Mouse (Mus musculus) hindbrain, embryonic 10.5 days (tissue): ENCODE results near the gene Hint2. TPM values are rescaled to one million over a fixed set of nuclear protein-coding genes. Genes with fewer than 3 reads are reported as not detected.

Experiments
- DNase-seq: peaks from one replicate; pipeline ENCODE4 v3.0.0-alpha.2; 2017; ENCODE audit warnings: low spot score
- H3K27ac ChIP-seq: fragments of 300-500 bp; sonication (generic); 2 replicates; pipeline ENCODE4 v1.5.1; 2016; ENCODE audit warnings: mild to moderate bottlenecking, moderate library complexity
- H3K27me3 ChIP-seq: fragments of 300-500 bp; sonication (generic); 2 replicates; pipeline ENCODE4 v1.6.1; 2016; ENCODE audit warnings: mild to moderate bottlenecking; ENCODE audit not compliant: poor library complexity, insufficient read depth, severe bottlenecking
- H3K36me3 ChIP-seq: fragments of 300-500 bp; sonication (generic); 2 replicates; pipeline ENCODE4 v1.6.1; 2016; ENCODE audit warnings: mild to moderate bottlenecking, moderate library complexity
- H3K4me1 ChIP-seq: fragments of 300-500 bp; sonication (generic); replicated peaks from 2 replicates; pipeline ENCODE4 v1.6.1; 2016; ENCODE audit warnings: mild to moderate bottlenecking
- H3K4me3 ChIP-seq: fragments of 300-500 bp; sonication (generic); 2 replicates; pipeline ENCODE4 v1.5.1; 2016; ENCODE audit warnings: mild to moderate bottlenecking, moderate library complexity
- H3K9me3 ChIP-seq: fragments of 300-500 bp; sonication (generic); 2 replicates; pipeline ENCODE4 v1.6.1; 2016; ENCODE audit warnings: mild to moderate bottlenecking, moderate library complexity
- WGBS: fragments of 180-500 bp; shearing (Covaris S2); methylation state at CpG from one replicate; pipeline ENCODE4 v1.1.7; 2016; 5-methylcytosine and 5-hydroxymethylcytosine counted together
- polyA plus RNA-seq: library from polyadenylated mRNA; unstranded; fragments of >200 nt; fragmentation: Nextera tagmentation; extraction: Ambion mirVana; gene quantifications from 2 replicates; pipeline ENCODE4 v1.2.1, GENCODE M21; 2016

Hint2 gene
- polyA plus RNA-seq, 1 experiment from 2014 or later = 82.0 TPM

DNA sequence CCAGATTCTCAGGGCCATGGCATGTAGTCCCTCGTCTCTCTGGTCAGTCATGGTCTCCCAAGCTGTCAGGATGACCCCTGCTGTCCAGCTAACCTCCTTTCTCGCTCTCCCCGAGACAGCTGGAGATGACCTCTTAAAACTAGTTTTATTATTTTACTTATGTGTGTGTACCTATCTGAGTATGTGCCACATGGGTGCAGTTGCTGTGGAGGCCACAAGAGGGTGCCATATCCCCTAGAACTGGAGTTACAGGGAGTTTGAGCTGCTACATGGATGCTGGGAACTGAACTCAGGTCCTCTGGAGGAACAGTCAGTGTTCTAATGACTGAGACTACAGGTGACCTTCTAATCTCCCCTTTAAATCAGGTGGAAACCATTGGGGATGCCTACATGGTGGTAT lies 6.5 kb downstream of the Hint2 start:
- H3K9me3 ChIP-seq = peaks cover 8% of the 10 kb centered on the region
- no peaks in the 10 kb centered on the region for H3K27me3 ChIP-seq
- H3K27ac ChIP-seq = no peak overlapping the region
- H3K4me1 ChIP-seq = peaks cover 22% of the 10 kb centered on the region
- H3K4me3 ChIP-seq = no peak overlapping the region
- 95% methylated on average over 3 of the region's 3 CpGs for WGBS
- H3K36me3 ChIP-seq = peaks cover 65% of the 10 kb centered on the region
- no peak for DNase-seq

DNA sequence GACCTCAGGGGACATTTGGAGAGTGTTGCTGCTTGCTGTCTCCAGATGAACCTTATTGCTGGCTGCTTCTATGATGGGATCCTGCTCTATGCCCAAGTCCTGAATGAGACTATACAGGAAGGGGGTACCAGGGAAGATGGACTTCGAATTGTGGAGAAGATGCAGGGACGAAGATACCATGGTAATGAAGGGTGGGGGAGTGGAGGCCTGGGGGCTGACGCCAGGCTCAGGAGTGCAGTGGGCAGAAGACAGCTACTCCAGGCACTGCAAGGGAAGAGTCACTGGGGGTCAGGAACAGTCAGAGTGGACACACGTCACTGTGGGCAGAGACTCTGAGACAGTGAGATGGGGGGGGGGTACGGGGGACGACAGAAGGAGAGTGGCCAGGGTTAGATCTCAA lies 15.8 kb downstream of the Hint2 start:
- no peak for DNase-seq
- Histone ChIP-seq H3K27me3 (no peaks in the 10 kb centered on the region), H3K36me3 (peaks cover 23% of the 10 kb centered on the region), H3K9me3 (no peaks in the 10 kb centered on the region), H3K27ac (no peak overlapping the region), H3K4me3 (no peak overlapping the region), H3K4me1 (peaks cover 8% of the 10 kb centered on the region)
- WGBS = 86% methylated on average over 6 of the region's 6 CpGs

DNA sequence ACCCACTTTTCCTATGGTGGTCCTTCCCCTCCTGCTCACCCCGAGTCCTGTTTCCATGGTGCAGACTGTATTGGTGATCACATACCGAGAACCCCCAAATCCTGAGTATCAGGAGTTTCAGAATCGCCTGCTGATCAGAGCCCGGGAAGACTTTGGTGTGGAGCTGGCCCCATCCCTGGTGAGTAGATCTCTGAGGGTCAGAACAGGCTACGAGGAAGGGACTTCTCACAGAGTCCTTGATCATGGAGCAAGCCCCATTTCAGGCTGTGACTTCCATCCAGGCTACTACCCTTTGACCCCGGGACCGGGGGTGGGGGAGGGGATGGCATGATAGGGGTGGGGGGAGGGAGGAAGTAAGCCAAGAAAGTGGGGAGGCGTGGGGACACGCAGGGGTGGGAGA lies 16.2 kb downstream of the Hint2 start:
- no peaks in the 10 kb centered on the region for H3K27me3 ChIP-seq
- H3K36me3 ChIP-seq = peaks cover 21% of the 10 kb centered on the region
- no peak overlapping the region for H3K4me3 ChIP-seq
- H3K9me3 ChIP-seq = no peaks in the 10 kb centered on the region
- DNase-seq = no peak
- WGBS = 76% methylated on average over 9 of the region's 9 CpGs
- peaks cover 8% of the 10 kb centered on the region for H3K4me1 ChIP-seq
- H3K27ac ChIP-seq = no peak overlapping the region

GRCm38 (mm10) chr4:43636751-43637150 lies 19.5 kb downstream of the Hint2 start:
- no peak overlapping the region for H3K27ac ChIP-seq
- H3K4me3 ChIP-seq = no peak overlapping the region
- H3K4me1 ChIP-seq = peaks cover 34% of the 10 kb centered on the region
- no peak for DNase-seq
- no peaks in the 10 kb centered on the region for H3K36me3 ChIP-seq
- H3K9me3 ChIP-seq = no peaks in the 10 kb centered on the region
- WGBS = 76% methylated on average over 6 of the region's 6 CpGs
- H3K27me3 ChIP-seq = peaks cover 28% of the 10 kb centered on the region

DNA sequence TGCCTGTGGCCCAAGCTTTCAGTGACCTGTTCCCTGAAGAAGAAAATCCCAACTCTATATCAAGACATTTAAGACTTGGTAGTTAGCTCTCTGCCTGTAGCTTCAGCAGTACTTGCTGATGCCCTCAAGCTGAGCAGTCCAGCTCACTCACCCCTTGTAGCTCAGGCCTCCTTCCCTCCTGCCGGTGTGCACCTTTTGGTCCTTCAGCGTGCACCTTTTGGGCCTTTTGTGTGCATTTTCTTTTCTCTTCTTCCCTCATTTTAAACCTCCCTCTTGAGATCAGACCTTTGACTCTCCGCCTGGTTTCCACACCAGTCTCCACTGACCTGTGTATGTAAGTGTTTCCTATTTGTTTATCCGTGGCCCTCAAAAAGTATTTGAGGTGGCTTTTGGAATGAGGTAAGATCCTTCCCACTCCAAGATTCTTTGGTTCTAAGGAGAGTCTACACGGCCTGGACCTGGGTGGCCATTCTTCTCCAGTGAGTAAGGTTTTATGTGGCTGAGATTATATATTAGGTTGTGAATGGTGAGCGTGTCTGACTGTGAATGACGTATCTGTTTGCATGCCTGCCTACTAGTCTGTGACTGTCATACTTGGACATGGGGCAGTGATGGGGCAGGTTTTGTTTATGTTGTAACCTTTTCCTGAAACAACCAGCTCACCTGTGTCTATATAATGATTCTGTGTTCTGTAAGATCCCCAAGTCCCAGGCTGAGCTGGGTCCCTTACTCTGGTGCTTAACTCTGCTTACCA lies 21.5 kb downstream of the Hint2 start:
- H3K4me3 ChIP-seq = no peak overlapping the region
- H3K36me3 ChIP-seq = no peaks in the 10 kb centered on the region
- 87% methylated on average over 7 of the region's 7 CpGs for WGBS
- no peak overlapping the region for H3K27ac ChIP-seq
- no peaks in the 10 kb centered on the region for H3K9me3 ChIP-seq
- DNase-seq = no peak
- H3K27me3 ChIP-seq = peaks cover 28% of the 10 kb centered on the region
- peaks cover 46% of the 10 kb centered on the region for H3K4me1 ChIP-seq

DNA sequence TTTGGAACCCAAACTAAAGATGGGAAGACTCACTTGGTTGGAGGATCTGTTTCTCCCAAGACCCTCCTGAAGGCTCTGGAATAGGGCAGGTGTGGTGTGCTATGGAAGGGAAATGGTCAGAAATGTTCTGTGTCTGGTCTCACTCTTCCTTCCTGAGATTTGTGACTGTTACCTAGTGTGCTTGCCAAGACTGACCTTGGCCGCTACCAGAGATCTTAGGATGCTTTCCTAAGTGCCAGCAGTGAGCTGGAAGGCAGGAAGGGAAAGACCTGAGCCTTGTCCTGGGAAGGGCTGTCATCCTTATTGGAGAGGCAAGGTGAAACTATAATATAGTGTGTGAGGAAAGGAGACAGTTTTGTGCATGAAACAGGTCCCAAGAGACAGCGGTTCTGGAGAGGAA lies 22.5 kb downstream of the Hint2 start:
- DNase-seq = no peak
- WGBS = 93% methylated on average over 2 of the region's 2 CpGs
- no peaks in the 10 kb centered on the region for H3K36me3 ChIP-seq
- no peak overlapping the region for H3K27ac ChIP-seq
- peaks cover 49% of the 10 kb centered on the region for H3K4me1 ChIP-seq
- peaks cover 28% of the 10 kb centered on the region for H3K27me3 ChIP-seq
- H3K4me3 ChIP-seq = peak overlapping the region; percentile 75
- no peaks in the 10 kb centered on the region for H3K9me3 ChIP-seq

DNA sequence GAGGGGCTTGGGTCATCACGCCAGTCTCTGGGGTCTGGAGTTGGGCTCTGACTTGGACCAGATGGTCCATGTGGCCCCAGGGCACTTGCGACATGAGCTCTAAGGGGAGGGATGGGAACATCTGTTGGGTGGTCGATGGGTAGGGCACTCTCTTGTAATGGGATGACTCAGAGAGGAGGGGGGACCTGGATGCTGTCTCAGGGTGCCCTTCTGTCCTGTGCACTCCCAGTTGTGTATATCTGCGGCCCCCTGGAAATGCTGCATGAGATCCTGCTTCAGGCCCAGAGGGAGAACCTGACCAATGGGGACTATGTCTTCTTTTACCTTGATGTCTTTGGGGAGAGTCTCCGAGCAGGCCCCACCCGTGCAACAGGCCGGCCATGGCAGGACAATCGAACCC lies 23.0 kb downstream of the Hint2 start:
- DNase-seq = peak; percentile 27
- H3K4me1 ChIP-seq = peaks cover 49% of the 10 kb centered on the region
- 81% methylated on average over 8 of the region's 8 CpGs for WGBS
- H3K9me3 ChIP-seq = no peaks in the 10 kb centered on the region
- peaks cover 28% of the 10 kb centered on the region for H3K27me3 ChIP-seq
- no peak overlapping the region for H3K27ac ChIP-seq
- no peaks in the 10 kb centered on the region for H3K36me3 ChIP-seq
- peak overlapping the region; percentile 75 for H3K4me3 ChIP-seq

DNA sequence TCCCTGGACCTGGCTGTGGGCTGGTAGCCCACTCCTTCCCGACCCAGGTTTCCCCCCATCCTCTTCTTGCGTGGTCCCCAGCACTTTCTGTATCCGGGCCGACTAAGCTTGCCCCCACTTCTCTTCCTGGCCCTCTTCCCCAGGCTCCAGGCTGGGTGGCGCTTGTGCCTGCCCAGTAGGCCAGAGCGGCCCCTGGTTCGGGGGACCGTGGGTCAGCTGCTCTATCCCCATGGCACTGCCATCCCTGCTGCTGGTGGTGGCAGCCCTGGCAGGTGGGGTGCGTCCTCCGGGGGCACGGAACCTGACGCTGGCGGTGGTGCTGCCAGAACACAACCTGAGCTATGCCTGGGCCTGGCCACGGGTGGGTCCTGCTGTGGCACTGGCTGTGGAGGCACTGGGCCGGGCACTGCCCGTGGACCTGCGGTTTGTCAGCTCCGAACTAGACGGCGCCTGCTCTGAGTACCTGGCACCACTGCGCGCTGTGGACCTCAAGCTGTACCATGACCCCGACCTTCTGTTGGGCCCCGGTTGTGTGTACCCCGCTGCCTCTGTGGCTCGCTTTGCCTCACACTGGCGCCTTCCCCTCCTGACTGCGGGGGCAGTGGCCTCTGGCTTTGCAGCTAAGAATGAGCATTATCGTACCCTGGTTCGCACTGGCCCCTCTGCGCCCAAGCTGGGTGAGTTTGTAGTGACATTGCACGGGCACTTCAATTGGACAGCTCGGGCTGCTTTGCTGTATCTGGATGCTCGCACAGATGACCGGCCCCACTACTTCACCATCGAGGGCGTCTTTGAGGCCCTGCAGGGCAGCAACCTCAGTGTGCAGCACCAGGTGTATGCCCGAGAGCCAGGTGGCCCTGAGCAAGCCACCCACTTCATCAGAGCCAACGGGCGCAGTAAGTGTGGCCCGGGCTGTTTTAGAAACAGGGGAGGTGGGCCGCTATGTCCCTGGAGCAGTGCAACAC lies 24.0 kb downstream of the Hint2 start:
- Histone ChIP-seq H3K36me3 (no peaks in the 10 kb centered on the region), H3K9me3 (no peaks in the 10 kb centered on the region), H3K4me1 (peaks cover 49% of the 10 kb centered on the region), H3K27me3 (peaks cover 28% of the 10 kb centered on the region), H3K4me3 (peak overlapping the region; percentile 75), H3K27ac (peak overlapping the region; percentile 95)
- peak; percentile 10 for DNase-seq
- 45% methylated on average over 42 of the region's 42 CpGs for WGBS

GRCm38 (mm10) chr4:43631046-43631955 lies 25.0 kb downstream of the Hint2 start, which contains the start of gene Npr2:
Gene Npr2 (plus strand): TSS chr4:43631935.
- 2% methylated on average over 66 of the region's 70 CpGs for WGBS
- DNase-seq = peak; percentile 72
- H3K36me3 ChIP-seq = no peaks in the 10 kb centered on the region
- H3K27ac ChIP-seq = peak within 1 kb of the TSS; percentile 95
- peaks cover 49% of the 10 kb centered on the region for H3K4me1 ChIP-seq
- peaks cover 28% of the 10 kb centered on the region for H3K27me3 ChIP-seq
- peak within 1 kb of the TSS; percentile 75 for H3K4me3 ChIP-seq
- peaks cover 5% of the 10 kb centered on the region; the same call in 1 of the 2 replicates for H3K9me3 ChIP-seq

DNA sequence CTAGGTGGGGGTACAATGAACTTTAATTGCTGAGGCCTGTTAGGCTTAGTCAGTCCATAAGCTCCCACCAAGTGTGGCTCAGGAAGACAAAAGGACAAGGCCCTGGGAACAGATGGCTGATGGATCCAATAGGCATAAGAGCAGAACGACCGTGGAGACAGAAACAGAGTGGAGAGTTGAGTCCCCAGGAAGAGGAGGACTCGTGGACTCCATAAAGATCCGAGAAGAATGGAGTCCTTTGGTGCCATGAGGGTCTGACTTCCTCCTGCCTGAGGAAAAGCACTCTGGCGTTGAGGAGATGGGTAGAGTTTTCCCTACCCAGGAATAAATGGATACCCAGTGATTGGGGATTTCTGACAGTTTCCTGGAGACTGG lies 25.6 kb downstream of the Hint2 start:
- peak overlapping the region; percentile 75 for H3K4me3 ChIP-seq
- 22% methylated on average over 5 of the region's 5 CpGs for WGBS
- H3K27ac ChIP-seq = peak overlapping the region; percentile 95
- DNase-seq = peak; percentile 48
- H3K27me3 ChIP-seq = peaks cover 28% of the 10 kb centered on the region
- peaks cover 11% of the 10 kb centered on the region for H3K9me3 ChIP-seq
- H3K36me3 ChIP-seq = no peaks in the 10 kb centered on the region
- peaks cover 49% of the 10 kb centered on the region for H3K4me1 ChIP-seq

- Histone ChIP-seq H3K27ac (peak overlapping the region; percentile 95), H3K27me3 (peaks cover 28% of the 10 kb centered on the region), H3K9me3 (peaks cover 16% of the 10 kb centered on the region), H3K4me3 (peak overlapping the region; percentile 75; the same call in 1 of the 2 replicates), H3K36me3 (no peaks in the 10 kb centered on the region), H3K4me1 (peaks cover 49% of the 10 kb centered on the region)
- DNase-seq = peak; percentile 80
- 5% methylated on average over 5 of the region's 5 CpGs for WGBS
Observed at GRCm38 (mm10) chr4:43630030-43630581, 26.2 kb downstream of the Hint2 start.
